Mouse (Mus musculus) heart, embryonic 11.5 days (tissue): ENCODE measurements around the gene Tmem60. TPM values are rescaled to one million over a fixed set of nuclear protein-coding genes. Genes with fewer than 3 reads are reported as not detected.

ENCODE experiments used
- polyA plus RNA-seq: library from polyadenylated mRNA; unstranded; fragments of >200 nt; fragmentation: Nextera tagmentation; extraction: Ambion mirVana; gene quantifications from 2 replicates; pipeline ENCODE4 v1.2.1, GENCODE M21; 2014

Tmem60 gene
- polyA plus RNA-seq, 1 experiment from 2014 or later: 46.7 TPM

Other genes with a start within 250 kb of the Tmem60 start
- gene Phtf2, start 67 bp upstream of the Tmem60 start, polyA plus RNA-seq: 38.9 and 50.4 TPM in 2 replicates
- 5.9 and 8.4 TPM in 2 replicates for gene Rsbn1l, start 74.2 kb downstream of the Tmem60 start, polyA plus RNA-seq
- gene Ptpn12, start 173.7 kb downstream of the Tmem60 start, polyA plus RNA-seq: 16.8 and 22.5 TPM in 2 replicates